Mouse (Mus musculus): ENCODE measurements around the gene Snx33.

- TF ChIP-seq CTCF (IDR thresholded peaks at IDR 0.05) (peak; percentile 72), EP300 (IDR thresholded peaks at IDR 0.05) (no peak)
Measured at GRCm38 (mm10) chr9:56894006-56894405, 34.2 kb downstream of the Snx33 start.
